Mouse (Mus musculus): Measurements from ENCODE around the gene Ppp4r3a.
A peak's percentile ranks its signal among the peaks of the same experiment; 100 is the strongest.
"Not testable (repeated sequence)": the region's sequence is repeated elsewhere in the genome, so short reads cannot be mapped to it uniquely, and the experiment has no call there.

Gene Ppp4r3a

DNA sequence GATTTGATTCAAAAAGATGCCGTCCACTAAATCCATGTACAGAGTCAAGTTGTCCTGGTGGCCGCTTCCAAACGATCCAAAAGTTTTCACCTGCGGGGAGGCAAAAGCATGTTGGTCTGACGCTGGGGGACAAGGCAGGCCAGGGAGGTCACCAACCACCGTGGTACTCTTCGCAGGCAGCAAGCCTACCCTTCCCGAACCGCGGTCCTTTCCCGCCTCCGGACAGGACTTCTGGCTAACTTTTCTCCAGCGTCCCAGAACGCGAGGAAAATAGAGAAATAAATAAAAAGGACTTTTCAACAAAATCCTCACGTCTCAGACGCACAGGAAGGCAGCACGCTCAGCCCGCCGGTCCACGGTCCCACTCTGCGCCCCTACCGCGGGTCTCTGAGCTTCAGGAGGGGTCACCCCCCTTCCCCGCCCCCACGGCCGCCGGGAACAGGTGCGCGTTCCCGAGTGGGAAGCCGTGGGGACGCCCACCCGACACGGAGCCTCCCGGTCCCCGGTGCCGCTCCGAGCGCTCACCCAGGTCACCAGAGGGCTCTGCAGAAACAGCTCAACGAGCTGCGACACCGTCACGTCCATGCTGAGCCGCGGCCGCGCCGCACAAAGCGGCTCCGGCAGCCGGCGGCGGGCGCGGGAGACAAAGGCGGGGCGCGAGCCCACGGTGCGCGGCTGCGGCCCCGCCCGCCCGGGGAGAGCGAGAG lies 55.1 kb downstream of the Ppp4r3a start:
- no peak for DNase-seq

DNA sequence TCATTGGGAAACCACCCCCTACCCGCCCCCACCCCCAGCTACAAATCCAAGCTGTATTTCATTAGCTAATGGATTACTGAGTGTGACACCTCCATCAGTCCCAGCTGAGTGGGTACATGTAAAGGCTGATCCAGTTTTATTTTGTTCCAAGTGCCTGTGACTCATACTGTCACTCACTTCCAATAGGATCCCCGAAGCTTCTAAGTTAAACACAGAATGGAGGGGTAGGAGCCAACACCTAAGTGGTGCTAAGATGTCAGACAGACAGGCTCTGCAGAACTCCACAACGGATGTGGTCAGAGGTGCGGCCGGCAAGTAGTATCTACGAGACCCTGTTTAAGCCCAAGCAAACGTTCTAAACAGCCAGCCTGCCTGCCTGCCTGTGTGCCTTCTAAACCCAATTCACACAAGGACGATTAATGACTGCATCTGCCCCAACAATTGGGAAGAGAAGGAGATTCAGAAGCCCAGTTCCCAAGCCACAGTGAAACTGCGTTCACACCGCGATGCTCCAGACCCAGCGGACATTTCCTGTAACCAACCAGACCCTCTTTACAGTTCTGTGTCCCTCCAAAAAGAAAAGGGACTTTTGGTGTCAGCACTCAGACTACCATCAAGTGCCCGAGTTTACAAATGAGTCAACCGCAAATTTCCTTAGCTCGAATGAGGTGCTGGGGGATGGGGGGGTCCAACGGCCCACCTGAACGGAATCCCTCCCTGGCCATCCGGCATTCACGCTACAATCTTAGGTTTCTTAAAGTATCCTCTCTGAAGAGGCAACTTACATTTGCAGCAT lies 55.9 kb downstream of the Ppp4r3a start:
- DNase-seq, result no peak

DNA sequence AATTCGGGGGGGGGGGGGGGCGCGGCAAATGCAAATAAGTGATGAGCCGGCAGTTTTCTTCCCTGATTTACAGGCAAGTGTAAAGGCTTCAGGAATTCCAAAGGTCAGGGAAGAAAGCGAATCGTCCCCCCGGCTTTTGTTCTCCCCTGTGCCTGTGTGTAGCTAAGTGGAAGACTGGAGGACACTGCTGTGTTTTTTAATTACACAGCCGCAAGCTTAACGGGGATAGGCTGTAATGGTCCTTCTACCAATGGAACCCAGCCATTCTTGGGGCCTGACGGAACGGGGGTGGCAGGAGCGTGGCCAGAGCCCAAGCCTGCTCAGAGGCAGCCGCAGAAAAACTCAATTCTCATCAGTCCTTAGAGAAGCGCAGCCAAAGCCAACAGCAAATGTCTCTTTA lies 56.6 kb downstream of the Ppp4r3a start:
- DNase-seq, result no peak

DNA sequence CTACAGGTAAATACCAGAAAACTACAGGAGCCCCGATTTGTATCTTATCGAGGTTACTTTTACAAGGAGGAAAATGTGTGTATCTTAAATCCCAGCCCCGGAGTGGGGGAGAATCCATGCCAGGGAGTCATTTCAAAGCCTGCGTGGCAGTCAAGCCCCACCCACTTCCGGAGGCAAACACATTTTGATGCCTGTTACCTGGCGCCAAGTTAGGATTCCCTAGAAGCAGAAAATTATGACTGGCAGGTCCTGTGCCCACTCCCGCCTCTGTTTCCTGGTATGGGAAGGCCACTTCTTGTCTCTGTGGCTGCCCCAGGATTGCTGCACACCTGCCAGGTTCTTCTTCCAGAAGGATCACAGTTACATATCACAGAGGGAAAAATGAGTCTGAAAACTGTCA lies 57.0 kb downstream of the Ppp4r3a start:
- DNase-seq, result no peak

DNA sequence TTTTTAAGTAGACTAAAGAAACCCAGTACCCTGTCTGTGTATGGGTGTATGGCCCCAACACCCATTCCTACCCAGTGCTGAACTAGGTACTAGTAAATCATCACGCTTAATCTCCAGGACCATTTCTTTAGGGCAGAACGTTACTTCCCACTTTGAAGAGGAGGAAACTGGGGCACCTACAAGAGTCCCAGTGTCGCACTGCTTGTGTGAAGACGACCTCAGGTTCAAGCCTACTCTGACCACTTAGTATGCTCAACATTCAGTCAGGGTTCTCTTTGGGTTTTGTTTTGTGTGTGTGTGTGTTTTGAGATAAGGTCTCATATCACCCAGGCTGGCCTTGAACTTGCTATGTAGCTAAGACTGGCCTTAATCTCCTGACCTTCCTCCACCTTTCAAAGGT lies 57.5 kb downstream of the Ppp4r3a start:
- no peak for DNase-seq

DNA sequence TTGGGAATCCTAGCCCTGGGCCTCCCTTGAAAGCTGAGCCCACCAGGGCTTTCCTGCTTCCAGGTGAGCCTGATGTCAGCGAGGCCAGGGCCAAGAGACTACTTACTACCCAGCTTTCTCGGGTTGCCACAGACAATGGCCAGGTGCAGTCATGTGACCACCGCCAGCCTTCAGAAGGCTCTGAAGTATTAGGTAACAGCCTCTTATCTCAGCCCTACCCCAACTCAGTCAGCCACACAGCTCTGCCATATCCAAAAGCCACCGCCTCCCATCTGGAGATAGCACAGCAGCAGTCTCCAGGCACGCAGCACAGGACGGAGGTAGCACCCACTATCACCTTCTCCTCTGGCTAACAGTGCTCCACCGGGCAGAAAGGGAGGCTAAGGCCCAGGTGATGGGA lies 58.1 kb downstream of the Ppp4r3a start:
- no peak for DNase-seq

GRCm38 (mm10) chr12:101024824-101025223 lies 58.7 kb downstream of the Ppp4r3a start:
- no peak for DNase-seq

- DNase-seq, result no peak
Observed at GRCm38 (mm10) chr12:101023143-101023542, 60.4 kb downstream of the Ppp4r3a start.

- no peak for DNase-seq
Observed at GRCm38 (mm10) chr12:101022353-101022752, 61.1 kb downstream of the Ppp4r3a start.

DNA sequence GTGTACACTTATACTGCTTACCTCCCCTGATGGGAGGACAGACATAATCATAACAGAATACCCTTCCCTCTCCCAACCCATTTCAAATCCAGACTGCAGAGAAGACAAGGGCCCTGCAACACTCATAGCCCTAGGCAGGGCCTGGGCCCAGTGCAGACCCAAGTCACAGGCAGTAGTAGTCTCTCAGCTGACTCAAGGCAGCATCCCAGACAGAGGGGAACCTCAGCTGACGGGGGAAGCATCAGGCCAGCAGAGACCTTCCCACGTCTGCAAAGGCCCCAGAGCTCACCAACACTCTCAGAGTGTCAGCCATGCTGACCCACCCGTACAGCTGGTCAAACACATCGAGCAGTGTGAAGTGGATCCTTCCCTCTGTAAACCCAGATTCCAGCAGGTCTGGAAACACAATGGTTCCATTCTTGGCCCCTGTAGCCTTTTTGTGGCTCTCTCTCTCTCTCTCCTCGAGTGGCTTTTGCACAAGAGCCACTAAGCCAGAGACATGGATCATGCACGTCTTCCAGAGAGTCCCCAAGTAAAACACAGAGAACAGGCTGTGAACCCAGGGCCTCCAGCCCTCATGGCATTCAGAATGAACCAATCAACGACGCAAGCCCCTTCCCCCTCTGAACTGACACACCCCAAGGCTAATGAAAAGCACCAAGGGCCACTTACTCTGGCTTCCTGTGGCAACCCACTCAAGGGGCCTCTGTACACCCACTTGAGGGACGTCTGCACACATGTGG lies 61.8 kb downstream of the Ppp4r3a start:
- DNase-seq, result no peak

- peak; percentile 54 for DNase-seq
Observed at GRCm38 (mm10) chr12:101020210-101021015, 63.1 kb downstream of the Ppp4r3a start.

DNA sequence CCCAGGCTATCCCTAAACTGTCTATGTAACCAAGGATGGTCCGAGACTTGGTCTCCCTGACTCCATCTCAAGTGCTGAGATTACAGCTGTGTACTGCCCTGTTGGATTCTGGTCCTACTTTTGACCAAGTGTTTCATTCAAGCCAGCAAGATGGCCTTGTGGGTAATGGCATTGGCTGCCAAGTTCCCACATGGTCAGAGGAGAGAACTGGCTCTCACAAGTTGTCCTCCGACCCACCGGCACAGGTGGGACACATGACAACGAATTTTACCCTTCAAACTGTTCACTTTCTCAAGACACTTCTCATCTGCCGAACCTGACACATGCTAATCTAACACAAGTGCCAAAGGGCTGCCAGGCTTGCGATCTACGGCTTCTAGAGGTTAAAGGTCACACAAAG lies 64.1 kb downstream of the Ppp4r3a start:
- DNase-seq, result no peak

DNA sequence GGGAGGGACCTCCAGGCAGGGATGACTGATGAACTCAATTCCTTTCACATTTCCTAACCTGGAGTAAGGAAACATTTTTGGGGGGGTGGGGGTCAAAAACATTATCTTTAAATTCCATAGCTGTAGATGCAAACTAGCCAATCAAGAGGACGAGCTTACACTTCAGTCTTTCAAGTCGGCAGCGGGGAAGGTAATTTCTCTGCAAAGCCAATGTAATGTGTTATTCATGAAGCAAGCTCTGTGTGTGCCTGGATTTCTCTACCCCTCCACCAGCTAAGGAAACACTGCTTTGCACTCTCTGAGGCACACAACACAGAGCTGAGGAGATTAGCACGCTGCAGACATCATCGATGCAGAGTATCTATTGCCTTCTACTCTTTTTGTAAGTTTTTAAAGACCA lies 64.5 kb downstream of the Ppp4r3a start:
- DNase-seq, result no peak

DNA sequence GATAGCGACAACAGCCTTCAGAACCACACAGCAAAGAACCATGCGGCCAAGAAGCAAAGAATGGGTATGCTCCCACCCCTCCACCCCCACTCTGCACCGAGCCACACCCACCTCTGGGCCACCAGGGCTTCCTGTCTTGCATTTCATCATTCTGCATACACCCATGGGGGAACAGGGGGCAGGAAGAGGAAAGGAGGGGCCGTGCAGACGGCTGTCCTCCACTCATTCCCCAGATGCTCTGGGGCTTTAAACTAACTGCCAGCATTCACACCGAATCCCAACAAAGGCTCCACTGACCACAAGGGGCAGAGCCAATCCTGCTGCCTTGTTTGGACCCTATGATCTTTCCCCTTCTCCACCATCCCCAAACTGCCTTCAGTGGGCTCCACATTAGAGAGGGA lies 65.5 kb downstream of the Ppp4r3a start:
- no peak for DNase-seq

- DNase-seq, result no peak
Observed at GRCm38 (mm10) chr12:101016412-101016928, 67.0 kb downstream of the Ppp4r3a start.

GRCm38 (mm10) chr12:101015926-101016325 lies 67.6 kb downstream of the Ppp4r3a start:
- DNase-seq, result no peak

GRCm38 (mm10) chr12:101015165-101015560 lies 68.3 kb downstream of the Ppp4r3a start:
- DNase-seq, result no peak

DNA sequence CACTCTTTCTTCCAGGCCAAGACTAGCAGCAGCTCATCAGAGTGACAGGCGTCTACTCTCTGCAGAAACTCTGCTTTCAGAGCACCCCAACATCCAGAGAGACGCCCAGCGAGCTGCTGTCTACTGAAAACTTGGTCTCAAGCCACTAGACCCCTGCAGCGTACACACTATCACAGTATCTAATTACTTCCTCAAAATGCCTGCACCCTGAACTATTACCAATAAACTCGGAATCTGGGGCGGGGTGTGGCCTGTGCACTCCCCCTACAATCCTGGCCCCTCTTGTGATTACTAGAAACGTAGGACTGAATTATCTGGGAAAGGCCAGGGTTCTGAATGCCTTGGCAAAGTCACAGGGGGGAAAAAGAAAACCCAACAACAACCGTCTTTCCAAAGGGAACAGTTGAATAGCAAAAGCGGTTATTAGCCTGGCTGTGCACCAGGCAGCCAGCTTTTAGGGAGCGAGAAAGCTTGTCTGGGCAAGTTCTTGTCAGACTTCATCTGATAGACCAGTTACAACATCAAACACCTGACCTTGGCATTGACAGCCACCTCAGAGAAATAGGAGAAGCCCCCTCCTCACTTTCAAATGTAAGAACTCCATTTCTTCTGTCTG lies 68.8 kb downstream of the Ppp4r3a start:
- DNase-seq, result no peak

GRCm38 (mm10) chr12:101013668-101014067 lies 69.8 kb downstream of the Ppp4r3a start:
- not testable (repeated sequence) for DNase-seq

GRCm38 (mm10) chr12:101013078-101013665 lies 70.3 kb downstream of the Ppp4r3a start:
- DNase-seq, result no peak

DNA sequence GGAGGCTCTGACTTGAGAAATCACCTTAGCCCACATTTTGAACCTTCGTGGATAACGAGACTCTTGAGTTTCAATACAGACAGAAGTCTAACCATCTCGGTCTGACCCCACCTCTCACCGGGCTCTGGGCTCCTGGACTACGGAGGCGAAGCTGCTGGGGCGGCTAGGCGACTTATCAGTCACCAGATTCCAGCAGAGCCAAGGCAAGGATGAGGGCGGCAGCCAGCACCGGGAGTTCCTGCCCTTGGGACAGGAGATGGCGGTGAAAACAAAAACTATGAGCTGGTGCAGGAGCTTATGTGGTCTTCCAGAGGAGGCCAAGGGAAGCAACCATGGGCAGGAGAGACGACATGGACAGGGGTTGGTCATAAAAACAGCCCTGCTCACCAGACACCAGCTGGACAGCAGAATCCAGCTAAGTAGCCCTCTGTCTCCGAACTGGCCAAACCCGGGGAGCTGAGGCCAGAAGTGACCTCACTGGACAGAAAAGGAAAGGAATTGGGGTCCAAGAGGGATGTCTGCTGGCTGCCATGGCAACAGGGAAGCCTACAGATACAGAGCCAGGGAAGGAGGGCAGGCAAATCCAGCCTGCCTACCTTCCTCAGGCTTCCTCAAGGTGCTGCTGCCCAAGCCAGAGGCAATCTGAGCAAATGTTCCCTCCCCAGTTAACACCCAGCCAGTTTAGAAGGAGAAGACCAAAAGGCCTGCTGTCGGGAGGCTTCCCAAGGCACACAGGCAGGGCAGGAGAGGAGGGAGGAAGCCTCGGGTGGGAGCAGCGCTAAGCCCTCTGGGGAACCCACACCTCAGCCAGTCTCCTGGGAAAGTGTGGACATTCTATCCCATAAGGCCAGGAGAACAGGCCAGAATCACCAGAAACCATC lies 71.1 kb downstream of the Ppp4r3a start:
- DNase-seq, result no peak
